Mouse (Mus musculus) spleen, adult 18-20 months (tissue): ENCODE measurements around the gene Ttc39b.

Experiments used
- DNase-seq, 2 experiments: peaks; one replicate each; pipeline ENCODE4 v3.0.0; 2022; ENCODE audit warnings: mixed read lengths in 2 of 2

Gene Ttc39b

DNA sequence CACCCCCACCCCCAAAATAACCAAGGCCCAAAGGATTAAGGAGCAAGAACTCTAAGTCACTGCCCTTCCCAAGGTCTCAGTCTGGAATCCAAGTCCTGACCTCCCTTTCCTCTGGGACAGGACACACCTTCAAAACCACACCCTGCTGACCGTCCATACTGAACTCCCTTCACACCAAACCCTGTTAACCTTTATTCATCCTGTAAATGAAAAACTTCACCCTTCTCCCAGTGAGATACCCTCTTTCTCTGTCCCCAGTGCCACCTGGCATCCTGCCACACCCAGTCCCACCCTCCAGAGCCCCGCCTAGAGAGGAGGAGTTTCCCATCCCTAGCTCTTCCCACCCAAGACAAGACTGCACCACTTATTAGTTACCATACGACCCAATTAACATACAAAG is 7.3 kb downstream of the Ttc39b start:
- no peak for DNase-seq

DNA sequence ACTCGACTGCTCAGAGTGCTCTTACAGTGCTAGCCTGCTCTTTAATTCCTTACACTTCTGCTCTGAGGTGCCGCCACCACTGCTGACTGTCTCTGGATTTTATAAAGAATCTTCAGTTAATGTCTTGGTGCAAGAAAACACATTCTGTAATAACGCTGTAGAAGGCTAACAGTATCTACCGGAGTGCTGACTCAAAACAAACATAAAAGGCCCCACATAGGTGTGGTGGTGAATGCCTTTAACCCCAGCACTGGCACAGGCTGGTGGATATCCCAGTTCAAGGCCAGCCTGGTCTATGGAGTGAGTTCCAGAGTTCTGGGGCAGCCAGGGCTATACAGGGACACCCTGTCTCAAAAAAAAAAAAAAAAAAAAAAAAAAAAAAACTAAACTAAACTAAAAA is 8.1 kb downstream of the Ttc39b start:
- no peak for DNase-seq

DNA sequence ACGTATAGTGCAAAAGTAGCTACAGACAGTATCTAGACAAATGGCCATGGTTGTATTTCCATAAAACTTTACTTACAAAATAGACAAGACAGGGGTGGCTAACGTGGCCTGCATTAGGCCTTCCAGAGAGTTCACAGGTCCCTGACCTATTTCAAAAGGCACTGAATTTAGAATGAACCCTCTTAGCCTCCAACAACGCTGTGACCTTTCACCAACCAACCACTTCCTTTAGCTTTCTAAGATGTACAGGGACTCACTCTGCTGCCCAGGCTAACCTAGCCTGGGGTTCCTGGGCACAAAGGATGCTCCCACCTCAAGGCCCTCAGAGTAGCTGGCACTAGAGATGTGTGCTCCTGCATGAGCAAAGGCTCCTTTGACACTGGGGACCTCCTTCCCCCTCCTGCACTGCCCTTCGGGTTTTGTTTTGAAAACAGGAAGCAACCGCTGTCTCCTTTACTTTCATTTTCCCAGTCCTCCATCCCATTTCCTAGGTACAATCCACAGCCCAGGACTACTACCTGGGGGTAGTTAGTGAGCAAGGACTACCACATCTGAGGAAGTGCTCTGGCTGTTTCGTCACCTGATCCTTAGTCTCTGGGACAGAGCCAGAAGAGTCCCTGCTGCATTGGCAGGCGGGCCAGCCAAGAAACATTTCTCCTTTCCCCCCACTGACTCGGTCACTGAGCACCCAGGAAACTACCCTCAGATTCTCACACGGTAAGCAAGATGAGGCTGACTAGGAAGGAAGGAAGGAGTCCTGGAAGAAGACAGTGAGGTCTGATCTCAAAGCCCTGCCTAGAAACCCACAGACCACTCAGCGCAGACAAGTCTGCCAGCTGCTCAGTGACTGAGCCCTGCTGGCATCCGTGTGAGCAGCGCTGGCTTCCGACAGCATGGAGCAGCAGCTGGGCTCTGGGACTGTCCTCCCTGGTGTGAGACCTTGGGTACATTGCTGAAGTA is 8.9 kb downstream of the Ttc39b start:
- peak in 1 of 2 experiments; percentile 49 for DNase-seq

DNA sequence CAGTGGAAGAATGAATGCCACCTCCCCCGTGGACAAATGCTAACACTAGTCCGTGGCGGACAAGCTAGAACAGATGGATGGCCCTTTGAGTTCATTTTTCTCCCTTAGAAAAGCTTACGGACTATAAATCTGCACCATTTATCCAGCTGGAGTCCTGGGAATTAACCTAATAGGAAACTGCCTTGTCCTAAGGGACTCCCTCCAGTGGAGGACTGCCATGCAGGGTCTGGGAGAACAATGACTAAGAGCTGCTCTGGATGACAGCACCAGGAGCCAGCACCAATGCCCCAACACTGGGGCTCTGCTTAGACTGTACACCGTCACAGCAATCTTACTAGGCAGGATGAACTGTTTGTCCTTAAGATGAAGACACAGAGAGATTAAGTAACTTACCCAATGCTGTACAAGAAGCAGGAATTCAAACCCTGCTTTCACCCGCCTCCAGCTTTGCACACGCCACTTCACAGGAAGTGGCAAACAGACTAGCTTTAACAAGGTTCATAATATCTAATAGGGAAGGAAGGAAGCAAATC is 9.7 kb downstream of the Ttc39b start:
- DNase-seq = no peak

- DNase-seq = no peak
These were observed 11.7 kb downstream of the Ttc39b start for GRCm38 (mm10) chr4:83312336-83312735.

DNA sequence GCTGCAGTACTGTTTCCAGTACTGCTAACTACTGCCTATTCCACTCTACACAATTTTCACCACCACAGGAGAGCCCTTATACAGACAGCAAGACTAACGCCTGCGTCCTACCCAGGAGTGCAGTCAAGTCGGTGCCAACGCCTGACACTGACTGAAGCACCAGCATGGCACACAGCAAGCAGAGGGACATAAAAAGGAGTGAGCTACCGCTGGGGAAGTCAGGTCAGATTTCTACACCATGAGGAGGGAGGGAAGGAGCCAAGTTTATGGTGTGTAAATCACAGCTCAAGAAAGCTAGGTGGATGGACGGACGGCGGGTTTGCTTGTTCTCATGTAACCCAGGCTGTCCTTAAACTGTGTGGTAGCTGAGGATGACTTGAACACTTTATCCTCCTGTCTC is 12.6 kb downstream of the Ttc39b start:
- DNase-seq = no peak

DNA sequence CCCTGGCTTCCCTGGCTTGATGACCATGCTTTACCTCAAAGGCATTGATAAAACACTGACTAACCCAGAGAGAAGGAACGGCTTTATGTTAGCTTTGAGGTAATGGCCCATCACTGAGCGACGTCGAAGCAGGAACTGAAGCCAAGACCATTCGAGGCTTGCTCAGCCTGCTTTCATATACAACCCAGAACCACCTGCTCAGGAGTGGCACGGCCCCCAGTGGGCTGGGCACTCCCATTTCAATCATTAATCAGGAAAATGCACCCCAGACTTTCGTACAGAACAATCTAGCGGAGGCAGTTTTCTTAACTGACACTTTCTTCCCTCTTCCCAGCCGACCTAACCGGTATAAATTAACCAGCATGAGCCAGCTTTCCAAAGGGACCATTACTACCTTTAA is 13.1 kb downstream of the Ttc39b start:
- no peak for DNase-seq

- no peak for DNase-seq
These were observed 15.1 kb downstream of the Ttc39b start for GRCm38 (mm10) chr4:83308914-83309313.

DNA sequence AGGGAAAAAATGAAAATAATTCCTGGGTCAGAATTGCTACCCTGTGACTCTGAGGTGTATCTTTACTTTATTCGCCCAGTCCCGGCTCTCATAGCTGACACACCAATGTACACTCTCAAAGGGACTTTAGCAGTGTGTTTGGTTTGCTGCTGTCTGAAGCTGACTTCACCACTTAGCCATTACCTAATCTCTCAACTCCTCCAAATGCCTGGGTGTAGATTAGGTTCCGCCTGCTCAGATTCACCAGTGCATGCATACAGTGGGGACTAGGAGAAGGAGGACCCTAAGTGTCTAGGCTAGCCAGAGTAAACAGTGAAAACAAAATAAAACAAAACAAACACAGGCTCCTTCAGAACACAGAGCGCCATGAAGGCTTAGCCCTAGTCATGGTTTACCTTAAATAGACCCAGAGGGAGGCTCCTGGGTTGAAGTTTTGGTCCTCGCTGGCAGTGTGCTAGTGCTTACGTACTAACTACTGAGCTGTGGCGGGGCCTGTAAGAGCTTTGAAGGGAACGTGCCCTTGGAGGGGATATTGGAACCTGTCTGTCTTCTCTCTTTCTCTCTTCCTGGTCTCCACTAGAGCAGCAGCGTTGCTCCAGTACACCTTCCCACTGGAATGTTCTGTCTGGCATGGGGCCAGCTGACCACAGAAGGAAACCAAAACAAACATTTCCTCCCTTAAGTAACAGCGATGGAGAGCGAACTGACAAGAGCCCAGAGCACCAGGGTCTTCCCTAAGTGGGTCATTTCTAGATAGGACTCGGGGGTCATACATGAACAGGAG is 16.2 kb downstream of the Ttc39b start:
- DNase-seq = no peak

DNA sequence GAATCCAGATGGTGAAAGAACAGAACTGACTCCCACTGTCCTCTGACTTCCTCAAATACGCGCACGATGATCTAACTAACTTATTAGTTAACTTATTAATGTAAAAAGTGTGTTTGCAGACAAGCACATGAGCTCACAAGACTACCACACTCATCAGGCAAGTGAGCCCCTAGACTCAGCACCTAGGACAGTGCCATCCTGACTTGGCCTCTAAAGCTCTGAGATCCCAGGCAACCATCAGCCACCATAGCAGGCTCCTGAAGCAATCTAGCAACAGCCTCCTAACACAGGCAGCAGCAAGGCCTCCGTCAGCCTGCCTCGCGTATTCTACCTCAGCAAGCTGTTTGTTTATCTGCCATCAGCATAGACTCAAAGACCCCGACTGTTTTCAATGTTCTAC is 17.2 kb downstream of the Ttc39b start:
- DNase-seq = no peak

DNA sequence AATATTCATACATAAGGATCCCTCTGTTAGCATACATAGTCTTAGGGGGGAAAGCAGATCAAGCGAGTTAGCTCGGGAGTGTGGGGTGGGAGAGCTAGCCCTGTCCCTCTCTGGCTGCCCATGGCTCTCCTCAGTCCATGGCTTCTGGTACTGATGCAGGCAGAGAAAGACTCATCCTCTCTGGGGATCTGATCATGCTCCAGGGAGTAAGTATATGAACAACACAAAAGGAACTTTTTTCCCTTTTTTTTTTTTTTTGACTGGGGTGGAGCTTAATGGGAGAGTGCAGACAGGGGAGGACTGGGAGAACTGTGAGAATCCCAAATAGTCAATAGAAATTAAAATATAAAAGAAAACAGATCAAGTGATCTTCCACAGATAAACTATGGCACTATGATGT is 19.0 kb downstream of the Ttc39b start:
- DNase-seq = no peak

DNA sequence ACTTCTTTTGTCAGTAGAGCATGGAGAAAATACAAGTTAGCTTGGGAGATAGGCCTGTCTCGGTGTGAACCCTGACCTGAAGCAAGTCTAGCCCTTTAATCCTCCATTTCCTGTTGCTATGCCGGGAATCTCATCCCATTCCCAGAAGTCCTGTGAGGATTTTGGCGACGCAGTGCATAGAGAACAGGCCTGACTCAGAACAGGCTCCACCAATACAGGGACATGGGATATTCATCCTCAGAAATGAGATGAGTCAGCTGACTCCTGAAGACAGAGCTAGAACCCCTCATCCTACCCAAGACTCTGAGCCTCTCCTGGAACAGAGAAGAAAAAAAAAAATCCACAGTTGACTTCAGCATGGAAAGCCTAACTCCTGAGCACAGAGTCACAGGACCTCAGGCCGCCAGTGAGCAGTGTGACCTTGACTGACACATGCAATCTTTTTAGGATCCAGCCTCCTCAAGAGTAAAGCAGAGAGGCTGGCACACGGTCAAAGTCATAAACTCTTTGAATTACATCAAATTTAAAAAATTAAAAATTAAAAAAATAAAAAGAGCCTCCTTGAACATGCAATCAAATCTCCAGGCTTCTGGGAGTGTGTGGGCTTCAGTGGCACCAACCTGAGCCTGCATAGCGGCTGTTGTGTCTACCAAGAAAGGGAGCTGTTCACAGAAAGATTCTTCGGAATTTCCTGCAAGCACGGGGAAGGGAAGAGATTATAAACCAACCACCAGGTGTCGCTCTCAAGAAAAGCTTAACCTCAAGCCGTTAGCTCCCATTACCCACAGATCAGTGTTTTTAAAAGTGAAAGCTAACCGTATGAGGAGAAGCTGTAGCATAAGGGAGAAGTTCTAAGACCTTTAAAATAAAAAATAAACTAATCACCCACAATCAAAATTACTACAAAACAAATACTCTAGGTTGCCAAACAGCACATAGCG is 20.9 kb downstream of the Ttc39b start:
- DNase-seq = peak in 1 of 2 experiments; percentile 55

GRCm38 (mm10) chr4:83302123-83302737 is 21.8 kb downstream of the Ttc39b start:
- no peak for DNase-seq

DNA sequence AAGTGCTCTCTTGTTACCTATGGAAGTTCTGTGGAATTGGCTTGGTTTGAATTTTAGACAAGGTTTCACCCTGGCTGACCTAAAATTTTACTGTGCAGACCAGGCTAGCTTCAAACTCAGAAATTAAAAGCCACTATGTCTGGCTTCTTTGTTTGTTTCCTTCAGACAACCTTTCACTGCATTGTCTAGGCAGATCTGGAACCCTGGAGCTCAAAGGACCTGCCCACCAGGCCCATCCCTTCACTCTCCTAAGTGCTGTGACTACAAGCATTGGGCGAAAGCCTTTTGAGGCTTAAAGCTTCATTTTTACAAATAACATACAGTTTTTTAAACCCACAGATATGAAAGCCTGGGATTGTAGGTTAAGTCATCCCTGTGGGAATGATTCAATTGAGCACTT is 22.3 kb downstream of the Ttc39b start:
- no peak for DNase-seq

DNA sequence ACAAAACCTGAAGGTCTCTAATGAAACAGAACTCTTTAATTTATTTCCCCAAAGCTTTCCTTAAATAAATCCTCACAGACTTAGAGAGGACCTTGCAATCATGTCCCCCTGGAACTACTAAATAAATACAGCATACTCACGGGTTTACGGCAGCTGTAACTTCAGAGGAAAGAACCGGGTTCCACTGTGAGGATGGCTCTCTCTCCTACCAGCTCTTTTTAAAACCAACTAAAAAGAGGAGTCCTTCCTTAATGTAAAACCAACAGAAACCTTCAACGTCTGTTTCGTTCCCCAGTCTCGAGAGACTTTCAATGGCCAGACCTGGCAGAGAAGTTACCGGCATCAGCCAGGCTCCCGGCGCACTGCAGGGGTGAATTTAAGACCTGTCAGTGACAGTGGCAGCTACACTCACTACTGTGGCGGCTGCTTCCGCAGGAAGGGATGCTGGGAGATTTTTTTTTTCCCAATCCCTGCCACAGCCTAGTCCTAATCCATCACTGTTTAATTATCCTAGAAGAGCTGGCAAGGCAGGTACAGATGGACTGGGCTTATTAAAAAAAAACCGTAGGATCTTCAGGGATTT is 39.2 kb downstream of the Ttc39b start:
- DNase-seq = no peak

DNA sequence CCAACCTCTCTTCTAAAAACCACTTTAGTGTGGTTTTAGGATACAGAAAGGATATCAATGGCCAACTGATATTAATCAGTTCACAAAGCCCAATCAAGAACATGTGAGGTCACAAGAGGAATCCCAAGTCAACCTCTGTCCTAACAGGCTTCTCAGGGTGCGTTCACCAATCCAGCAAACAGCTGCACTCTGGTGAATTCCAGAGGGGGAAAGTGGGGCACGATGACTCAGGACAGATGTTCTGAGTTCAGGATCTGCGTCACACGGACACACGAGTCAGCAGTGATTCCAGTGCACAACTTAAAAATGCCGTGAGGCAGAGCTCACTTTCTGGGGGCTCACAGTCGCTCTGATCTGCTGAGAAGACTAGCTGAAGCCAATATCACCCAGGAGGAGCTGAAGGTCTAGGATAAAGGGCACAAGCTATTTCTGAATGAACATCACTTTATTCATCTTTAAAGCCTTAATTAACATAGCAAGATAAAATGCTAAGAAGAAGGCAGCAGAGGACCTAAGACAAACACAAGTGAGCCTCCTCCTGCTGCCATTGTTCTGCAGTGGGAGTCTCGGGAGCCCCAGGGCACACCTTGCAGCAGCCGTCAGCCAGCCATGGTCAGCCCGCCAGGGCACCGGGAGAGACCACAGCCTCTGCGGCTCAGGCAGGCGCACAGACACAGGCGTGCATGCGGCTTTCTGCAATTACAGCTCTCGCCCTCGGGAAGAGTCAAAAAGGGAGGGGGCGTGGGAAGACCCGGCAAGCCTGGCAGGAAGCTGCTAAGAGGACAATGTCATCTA is 39.9 kb downstream of the Ttc39b start:
- no peak for DNase-seq

GRCm38 (mm10) chr4:83282424-83282823 is 41.6 kb downstream of the Ttc39b start:
- DNase-seq = no peak

DNA sequence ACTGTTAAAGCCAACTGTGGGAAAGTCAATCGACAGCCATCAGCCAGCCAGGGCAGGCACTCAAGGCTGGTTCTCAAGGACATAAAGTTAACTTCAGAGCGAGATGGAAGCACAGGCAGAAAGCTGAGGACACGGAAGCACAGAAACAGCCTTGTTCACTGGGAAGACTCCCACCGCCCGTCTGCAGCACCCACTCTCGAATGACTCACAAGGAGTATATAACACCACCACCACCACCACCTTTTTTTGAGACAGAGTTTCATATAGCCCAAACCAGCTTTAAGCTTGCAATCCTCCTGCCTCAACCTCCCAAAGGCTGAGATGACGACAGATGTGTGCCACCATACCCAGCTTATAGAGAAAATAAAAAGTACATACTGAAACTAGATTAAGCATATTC is 44.8 kb downstream of the Ttc39b start:
- no peak for DNase-seq

DNA sequence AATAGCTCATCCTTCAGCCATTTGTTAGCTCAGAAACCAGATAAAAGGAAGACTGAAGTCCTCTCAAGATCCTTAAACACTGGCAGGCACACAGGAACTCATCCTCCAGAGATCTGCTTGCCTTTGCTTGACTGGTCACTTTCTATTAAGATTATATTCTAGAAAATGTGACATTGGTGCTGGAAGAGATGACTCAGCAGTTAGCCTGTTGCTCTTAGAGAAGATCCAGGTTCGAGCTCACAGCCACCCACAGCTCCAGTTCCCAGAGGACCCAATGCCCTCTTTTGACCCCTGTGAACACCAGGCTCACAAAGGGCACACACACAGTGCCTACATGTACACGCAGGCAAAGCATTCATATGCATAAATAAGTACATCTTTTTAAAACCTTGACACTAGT is 49.8 kb downstream of the Ttc39b start:
- DNase-seq = no peak

GRCm38 (mm10) chr4:83273616-83274050 is 50.4 kb downstream of the Ttc39b start:
- DNase-seq = peak; percentile 37 to 43
